Mouse (Mus musculus): Measurements from ENCODE around the gene Fgfr2. TPM values are rescaled to one million over a fixed set of nuclear protein-coding genes. Genes with fewer than 3 reads are reported as not detected.

Gene Fgfr2
- polyA plus RNA-seq, 1 experiment from 2014 or later = 169 TPM

- ATAC-seq (ENCODE audit: insufficient number of reproducible peaks, insufficient read depth, low FRiP score, low read depth) = no peak
- no peak overlapping the region for H3K9ac ChIP-seq (replicated peaks; ENCODE audit: low read depth, low read length)
- no peak overlapping the region for H3K4me2 ChIP-seq (replicated peaks; ENCODE audit: low read depth, low read length)
- H3K36me3 ChIP-seq (ENCODE audit: control insufficient read depth, insufficient read depth, low read length) = no peaks in the 10 kb centered on the region
- H3K4me3 ChIP-seq (ENCODE audit: low read depth, low read length) = no peak overlapping the region
- H3K27me3 ChIP-seq (ENCODE audit: control insufficient read depth, insufficient read depth, low read length) = no peaks in the 10 kb centered on the region
- no peak overlapping the region for H3K27ac ChIP-seq (ENCODE audit: low read length)
- no peaks in the 10 kb centered on the region for H3K9me3 ChIP-seq (ENCODE audit: control insufficient read depth, low read depth, low read length)
- H3K4me1 ChIP-seq (ENCODE audit: control insufficient read depth, insufficient read depth, low read length) = no peaks in the 10 kb centered on the region
- 35% methylated on average over 4 of the region's 4 CpGs for WGBS
Observed at GRCm38 (mm10) chr7:130800681-130801080, 2322.5 kb downstream of the Fgfr2 start.

- H3K4me3 ChIP-seq (ENCODE audit: low read depth, low read length) = no peak overlapping the region
- no peak overlapping the region for H3K4me2 ChIP-seq (replicated peaks; ENCODE audit: low read depth, low read length)
- H3K9me3 ChIP-seq (ENCODE audit: control insufficient read depth, low read depth, low read length) = no peaks in the 10 kb centered on the region
- no peaks in the 10 kb centered on the region for H3K36me3 ChIP-seq (ENCODE audit: control insufficient read depth, insufficient read depth, low read length)
- H3K27me3 ChIP-seq (ENCODE audit: control insufficient read depth, insufficient read depth, low read length) = no peaks in the 10 kb centered on the region
- no peak overlapping the region for H3K27ac ChIP-seq (ENCODE audit: low read length)
- no peaks in the 10 kb centered on the region for H3K4me1 ChIP-seq (ENCODE audit: control insufficient read depth, insufficient read depth, low read length)
- H3K9ac ChIP-seq (replicated peaks; ENCODE audit: low read depth, low read length) = no peak overlapping the region
- no peak for ATAC-seq (ENCODE audit: insufficient number of reproducible peaks, insufficient read depth, low FRiP score, low read depth)
- 67% methylated on average over 10 of the region's 10 CpGs for WGBS
Observed at GRCm38 (mm10) chr7:130799418-130799817, 2323.7 kb downstream of the Fgfr2 start.

GRCm38 (mm10) chr7:130797524-130797923 lies 2325.6 kb downstream of the Fgfr2 start:
- 91% methylated on average over 6 of the region's 6 CpGs for WGBS
- Histone ChIP-seq H3K27me3 (ENCODE audit: control insufficient read depth, insufficient read depth, low read length) (no peaks in the 10 kb centered on the region), H3K4me3 (ENCODE audit: low read depth, low read length) (no peak overlapping the region), H3K9ac (replicated peaks; ENCODE audit: low read depth, low read length) (no peak overlapping the region), H3K9me3 (ENCODE audit: control insufficient read depth, low read depth, low read length) (no peaks in the 10 kb centered on the region), H3K36me3 (ENCODE audit: control insufficient read depth, insufficient read depth, low read length) (no peaks in the 10 kb centered on the region), H3K4me2 (replicated peaks; ENCODE audit: low read depth, low read length) (no peak overlapping the region), H3K27ac (ENCODE audit: low read length) (no peak overlapping the region), H3K4me1 (ENCODE audit: control insufficient read depth, insufficient read depth, low read length) (no peaks in the 10 kb centered on the region)
- no peak for ATAC-seq (ENCODE audit: insufficient number of reproducible peaks, insufficient read depth, low FRiP score, low read depth)

DNA sequence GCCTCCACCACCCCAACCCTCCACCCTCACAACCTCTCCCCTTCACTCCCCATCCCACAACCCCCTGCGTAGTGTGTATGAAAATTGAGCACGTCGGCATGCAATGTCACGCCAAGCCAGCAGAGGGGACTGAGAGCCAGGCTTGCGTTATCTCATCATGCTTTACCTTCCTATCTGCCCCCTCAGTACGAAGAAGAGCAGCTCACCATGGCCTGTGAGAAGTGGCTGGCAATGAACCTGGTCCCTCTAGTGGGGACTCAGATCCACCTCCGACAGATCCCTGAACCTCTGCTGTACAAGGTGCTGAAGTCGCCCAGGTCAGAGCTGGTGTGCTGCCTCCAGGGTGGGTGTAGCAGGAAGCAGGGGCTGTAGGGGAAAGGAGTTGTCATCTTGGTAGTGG lies 2326.4 kb downstream of the Fgfr2 start:
- Histone ChIP-seq H3K4me1 (ENCODE audit: control insufficient read depth, insufficient read depth, low read length) (no peaks in the 10 kb centered on the region), H3K4me2 (replicated peaks; ENCODE audit: low read depth, low read length) (no peak overlapping the region), H3K27ac (ENCODE audit: low read length) (no peak overlapping the region), H3K9ac (replicated peaks; ENCODE audit: low read depth, low read length) (no peak overlapping the region), H3K9me3 (ENCODE audit: control insufficient read depth, low read depth, low read length) (no peaks in the 10 kb centered on the region), H3K36me3 (ENCODE audit: control insufficient read depth, insufficient read depth, low read length) (no peaks in the 10 kb centered on the region), H3K4me3 (ENCODE audit: low read depth, low read length) (no peak overlapping the region), H3K27me3 (ENCODE audit: control insufficient read depth, insufficient read depth, low read length) (no peaks in the 10 kb centered on the region)
- ATAC-seq (ENCODE audit: insufficient number of reproducible peaks, insufficient read depth, low FRiP score, low read depth) = no peak
- WGBS = 71% methylated on average over 8 of the region's 8 CpGs

DNA sequence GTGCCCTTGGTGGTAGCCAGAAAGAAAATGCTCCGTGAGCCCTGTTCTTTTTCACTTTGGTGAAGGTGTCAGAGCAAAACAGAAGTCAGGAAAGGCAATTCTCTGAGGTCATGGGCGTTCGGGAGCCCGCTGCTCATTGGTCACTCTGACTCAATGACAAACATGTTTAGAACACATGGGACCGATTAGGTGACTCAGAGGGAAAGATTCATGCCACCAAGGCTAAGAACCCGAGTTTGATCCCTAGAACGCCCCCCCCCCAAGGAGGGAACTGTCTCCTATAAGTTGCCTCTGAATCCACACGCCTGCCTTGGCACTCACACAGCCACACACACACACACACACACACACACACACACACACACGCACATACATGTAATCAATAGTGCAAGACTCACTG lies 2329.5 kb downstream of the Fgfr2 start:
- 84% methylated on average over 9 of the region's 9 CpGs for WGBS
- Histone ChIP-seq H3K4me2 (replicated peaks; ENCODE audit: low read depth, low read length) (no peak overlapping the region), H3K4me3 (ENCODE audit: low read depth, low read length) (no peak overlapping the region), H3K4me1 (ENCODE audit: control insufficient read depth, insufficient read depth, low read length) (no peaks in the 10 kb centered on the region), H3K27me3 (ENCODE audit: control insufficient read depth, insufficient read depth, low read length) (no peaks in the 10 kb centered on the region), H3K9ac (replicated peaks; ENCODE audit: low read depth, low read length) (no peak overlapping the region), H3K27ac (ENCODE audit: low read length) (no peak overlapping the region), H3K9me3 (ENCODE audit: control insufficient read depth, low read depth, low read length) (no peaks in the 10 kb centered on the region), H3K36me3 (ENCODE audit: control insufficient read depth, insufficient read depth, low read length) (no peaks in the 10 kb centered on the region)
- no peak for ATAC-seq (ENCODE audit: insufficient number of reproducible peaks, insufficient read depth, low FRiP score, low read depth)

DNA sequence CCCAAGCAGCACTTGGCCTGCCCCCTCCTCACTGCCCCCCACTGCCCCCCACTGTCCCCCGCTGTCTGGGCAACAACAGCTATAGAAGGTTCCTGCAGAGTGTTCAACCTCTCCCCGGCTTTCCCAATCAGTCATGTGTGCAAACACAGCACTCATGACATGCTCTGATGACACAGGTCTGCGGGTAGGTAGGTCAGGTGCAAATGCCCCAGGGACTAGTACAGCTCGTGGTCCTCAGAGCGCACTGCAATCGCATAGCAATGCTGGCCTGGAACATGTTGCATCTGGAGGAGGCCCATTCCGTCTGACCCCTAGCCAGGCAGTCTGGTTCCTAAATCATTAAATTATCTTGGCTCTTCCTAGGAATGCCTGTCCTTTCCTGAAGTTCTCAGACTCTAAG lies 2333.7 kb downstream of the Fgfr2 start:
- Histone ChIP-seq H3K4me1 (ENCODE audit: control insufficient read depth, insufficient read depth, low read length) (peaks cover 7% of the 10 kb centered on the region; the same call in 1 of the 2 replicates), H3K4me2 (replicated peaks; ENCODE audit: low read depth, low read length) (no peak overlapping the region), H3K9me3 (ENCODE audit: control insufficient read depth, low read depth, low read length) (no peaks in the 10 kb centered on the region), H3K27me3 (ENCODE audit: control insufficient read depth, insufficient read depth, low read length) (no peaks in the 10 kb centered on the region), H3K4me3 (ENCODE audit: low read depth, low read length) (no peak overlapping the region), H3K36me3 (ENCODE audit: control insufficient read depth, insufficient read depth, low read length) (no peaks in the 10 kb centered on the region), H3K9ac (replicated peaks; ENCODE audit: low read depth, low read length) (no peak overlapping the region), H3K27ac (ENCODE audit: low read length) (no peak overlapping the region)
- ATAC-seq (ENCODE audit: insufficient number of reproducible peaks, insufficient read depth, low FRiP score, low read depth) = no peak
- WGBS = 83% methylated on average over 7 of the region's 7 CpGs

GRCm38 (mm10) chr7:130788950-130789349 lies 2334.2 kb downstream of the Fgfr2 start:
- no peak overlapping the region for H3K4me2 ChIP-seq (replicated peaks; ENCODE audit: low read depth, low read length)
- H3K27ac ChIP-seq (ENCODE audit: low read length) = no peak overlapping the region
- no peak for ATAC-seq (ENCODE audit: insufficient number of reproducible peaks, insufficient read depth, low FRiP score, low read depth)
- H3K9ac ChIP-seq (replicated peaks; ENCODE audit: low read depth, low read length) = no peak overlapping the region
- H3K27me3 ChIP-seq (ENCODE audit: control insufficient read depth, insufficient read depth, low read length) = no peaks in the 10 kb centered on the region
- no peaks in the 10 kb centered on the region for H3K36me3 ChIP-seq (ENCODE audit: control insufficient read depth, insufficient read depth, low read length)
- H3K4me1 ChIP-seq (ENCODE audit: control insufficient read depth, insufficient read depth, low read length) = peaks cover 7% of the 10 kb centered on the region; the same call in 1 of the 2 replicates
- H3K4me3 ChIP-seq (ENCODE audit: low read depth, low read length) = no peak overlapping the region
- no peaks in the 10 kb centered on the region for H3K9me3 ChIP-seq (ENCODE audit: control insufficient read depth, low read depth, low read length)
- WGBS = 76% methylated on average over 3 of the region's 3 CpGs

DNA sequence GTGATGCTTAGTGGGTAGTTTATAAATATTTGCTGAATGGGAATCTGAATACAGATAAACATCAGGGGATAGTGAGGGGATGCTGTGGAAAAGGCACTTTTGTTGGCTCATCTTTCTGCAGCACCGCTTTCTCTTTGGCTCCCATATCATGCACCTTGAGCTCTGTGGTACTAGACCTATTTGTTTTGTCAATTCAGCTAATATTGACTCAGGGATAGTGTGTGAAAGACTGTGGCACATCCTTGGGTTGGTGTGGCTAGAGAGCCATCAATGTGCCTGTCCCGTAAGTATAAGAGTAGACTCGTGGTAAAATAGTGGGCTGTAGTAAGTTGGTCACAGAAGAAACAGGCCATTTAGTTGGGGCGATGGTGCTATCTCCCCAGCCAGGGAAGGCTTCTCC lies 2335.6 kb downstream of the Fgfr2 start:
- 82% methylated on average over 4 of the region's 4 CpGs for WGBS
- Histone ChIP-seq H3K4me1 (ENCODE audit: control insufficient read depth, insufficient read depth, low read length) (peaks cover 7% of the 10 kb centered on the region; the same call in 1 of the 2 replicates), H3K9ac (replicated peaks; ENCODE audit: low read depth, low read length) (no peak overlapping the region), H3K27ac (ENCODE audit: low read length) (no peak overlapping the region), H3K36me3 (ENCODE audit: control insufficient read depth, insufficient read depth, low read length) (no peaks in the 10 kb centered on the region), H3K4me2 (replicated peaks; ENCODE audit: low read depth, low read length) (no peak overlapping the region), H3K4me3 (ENCODE audit: low read depth, low read length) (no peak overlapping the region), H3K27me3 (ENCODE audit: control insufficient read depth, insufficient read depth, low read length) (no peaks in the 10 kb centered on the region), H3K9me3 (ENCODE audit: control insufficient read depth, low read depth, low read length) (no peaks in the 10 kb centered on the region)
- no peak for ATAC-seq (ENCODE audit: insufficient number of reproducible peaks, insufficient read depth, low FRiP score, low read depth)

GRCm38 (mm10) chr7:130786708-130787107 lies 2336.4 kb downstream of the Fgfr2 start:
- Histone ChIP-seq H3K4me1 (ENCODE audit: control insufficient read depth, insufficient read depth, low read length) (peaks cover 7% of the 10 kb centered on the region; the same call in 1 of the 2 replicates), H3K9ac (replicated peaks; ENCODE audit: low read depth, low read length) (no peak overlapping the region), H3K27me3 (ENCODE audit: control insufficient read depth, insufficient read depth, low read length) (no peaks in the 10 kb centered on the region), H3K27ac (ENCODE audit: low read length) (no peak overlapping the region), H3K36me3 (ENCODE audit: control insufficient read depth, insufficient read depth, low read length) (no peaks in the 10 kb centered on the region), H3K4me3 (ENCODE audit: low read depth, low read length) (no peak overlapping the region), H3K9me3 (ENCODE audit: control insufficient read depth, low read depth, low read length) (no peaks in the 10 kb centered on the region), H3K4me2 (replicated peaks; ENCODE audit: low read depth, low read length) (no peak overlapping the region)
- no peak for ATAC-seq (ENCODE audit: insufficient number of reproducible peaks, insufficient read depth, low FRiP score, low read depth)
- 78% methylated on average over 5 of the region's 5 CpGs for WGBS

Measured in stomach, embryonic 14.5 days (tissue).